Mouse (Mus musculus): ENCODE measurements around the gene Ugt1a6a. TPM values are rescaled to one million over a fixed set of nuclear protein-coding genes. Genes with fewer than 3 reads are reported as not detected.
A peak's percentile ranks its signal among the peaks of the same experiment; 100 is the strongest.

Gene Ugt1a6a
- total RNA-seq, 1 experiment = not detected

DNA sequence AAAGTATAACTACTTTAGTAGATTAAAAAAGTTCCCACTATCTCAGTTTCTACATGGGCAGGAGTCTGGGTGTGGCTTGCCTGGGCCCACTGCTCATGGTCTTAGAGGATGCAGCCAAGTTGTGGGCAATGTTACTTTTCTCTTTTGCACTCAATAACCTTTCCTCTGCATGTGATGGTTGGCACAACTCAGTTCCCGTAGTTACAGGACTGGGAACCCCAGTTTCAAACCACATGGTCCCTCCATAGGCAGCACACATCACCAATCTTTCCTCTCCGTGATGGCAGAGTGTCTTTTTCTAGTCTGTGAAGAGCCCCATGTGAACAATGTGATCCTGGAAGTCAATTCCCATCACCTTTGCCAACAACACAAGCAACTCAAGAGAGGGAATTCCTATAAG, 92.9 kb downstream of the Ugt1a6a start:
- Histone ChIP-seq H3K9ac (ENCODE audit: insufficient read depth, low read depth, low read length, poor library complexity, severe bottlenecking) (no peak overlapping the region), H3K4me1 (ENCODE audit: control insufficient read depth in 2 of 2, insufficient read depth in 2 of 2, low read length in 2 of 2, poor library complexity in 1 of 2) (no peaks in the 10 kb centered on the region), H3K4me3 (ENCODE audit: insufficient read depth in 1 of 2, low read depth in 1 of 2, low read length in 2 of 2, poor library complexity in 1 of 2, severe bottlenecking in 1 of 2) (no peak overlapping the region), H3K36me3 (ENCODE audit: control insufficient read depth, insufficient read depth, low read length, poor library complexity, severe bottlenecking) (no peaks in the 10 kb centered on the region), H3K9me3 (ENCODE audit: control insufficient read depth, insufficient read depth, low read depth, low read length) (no peaks in the 10 kb centered on the region), H3K27ac (ENCODE audit: insufficient read depth, low read depth, low read length, poor library complexity, severe bottlenecking) (no peak overlapping the region)
- TF ChIP-seq HCFC1 (IDR thresholded peaks at IDR 0.05; ENCODE audit: borderline replicate concordance, insufficient read depth, low read length) (no peak), CHD2 (IDR thresholded peaks at IDR 0.05; ENCODE audit: low read depth, low read length) (no peak), MAFK (IDR thresholded peaks at IDR 0.05; ENCODE audit: insufficient read depth, low read depth, low read length) (no peak), ZNF384 (IDR thresholded peaks at IDR 0.05; ENCODE audit: low read depth, low read length) (no peak), ZC3H11A (IDR thresholded peaks at IDR 0.05; ENCODE audit: borderline replicate concordance, low read depth, low read length) (no peak)
- in situ Hi-C loops (cut with MboI; ENCODE audit: low sequenced_read_pairs in 2 of 2, unreplicated experiment in 2 of 2) = no loop called here
- no peak for DNase-seq (ENCODE audit: low read depth, low spot score)

DNA sequence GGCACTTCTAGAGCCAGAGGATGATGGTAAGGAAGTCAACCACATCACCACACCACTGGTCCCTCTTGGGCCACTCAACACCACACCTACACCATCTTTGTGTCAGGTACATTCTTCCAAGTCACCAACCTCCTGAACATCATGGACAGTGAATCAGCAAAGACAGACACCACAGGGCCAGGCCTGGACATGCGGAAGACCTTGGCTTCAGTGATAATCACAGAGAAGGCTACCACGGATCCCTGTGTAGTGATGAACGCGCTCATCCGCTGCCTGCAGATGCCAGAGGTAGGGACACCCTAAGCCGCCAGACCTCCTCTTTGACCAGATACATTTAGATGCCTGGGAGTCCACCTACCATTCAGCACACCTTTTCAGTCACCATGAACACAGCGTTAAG, 93.5 kb downstream of the Ugt1a6a start:
- in situ Hi-C loops (cut with MboI; ENCODE audit: low sequenced_read_pairs in 2 of 2, unreplicated experiment in 2 of 2) = no loop called here
- Histone ChIP-seq H3K27ac (ENCODE audit: insufficient read depth, low read depth, low read length, poor library complexity, severe bottlenecking) (no peak overlapping the region), H3K36me3 (ENCODE audit: control insufficient read depth, insufficient read depth, low read length, poor library complexity, severe bottlenecking) (no peaks in the 10 kb centered on the region), H3K9me3 (ENCODE audit: control insufficient read depth, insufficient read depth, low read depth, low read length) (no peaks in the 10 kb centered on the region), H3K4me1 (ENCODE audit: control insufficient read depth in 2 of 2, insufficient read depth in 2 of 2, low read length in 2 of 2, poor library complexity in 1 of 2) (no peaks in the 10 kb centered on the region), H3K4me3 (ENCODE audit: insufficient read depth in 1 of 2, low read depth in 1 of 2, low read length in 2 of 2, poor library complexity in 1 of 2, severe bottlenecking in 1 of 2) (no peak overlapping the region), H3K9ac (ENCODE audit: insufficient read depth, low read depth, low read length, poor library complexity, severe bottlenecking) (no peak overlapping the region)
- no peak for DNase-seq (ENCODE audit: low read depth, low spot score)
- TF ChIP-seq ZNF384 (IDR thresholded peaks at IDR 0.05; ENCODE audit: low read depth, low read length) = no peak
- TF ChIP-seq HCFC1 (IDR thresholded peaks at IDR 0.05; ENCODE audit: borderline replicate concordance, insufficient read depth, low read length) = no peak
- no peak for TF ChIP-seq ZC3H11A (IDR thresholded peaks at IDR 0.05; ENCODE audit: borderline replicate concordance, low read depth, low read length)
- no peak for TF ChIP-seq CHD2 (IDR thresholded peaks at IDR 0.05; ENCODE audit: low read depth, low read length)
- no peak for TF ChIP-seq MAFK (IDR thresholded peaks at IDR 0.05; ENCODE audit: insufficient read depth, low read depth, low read length)

DNA sequence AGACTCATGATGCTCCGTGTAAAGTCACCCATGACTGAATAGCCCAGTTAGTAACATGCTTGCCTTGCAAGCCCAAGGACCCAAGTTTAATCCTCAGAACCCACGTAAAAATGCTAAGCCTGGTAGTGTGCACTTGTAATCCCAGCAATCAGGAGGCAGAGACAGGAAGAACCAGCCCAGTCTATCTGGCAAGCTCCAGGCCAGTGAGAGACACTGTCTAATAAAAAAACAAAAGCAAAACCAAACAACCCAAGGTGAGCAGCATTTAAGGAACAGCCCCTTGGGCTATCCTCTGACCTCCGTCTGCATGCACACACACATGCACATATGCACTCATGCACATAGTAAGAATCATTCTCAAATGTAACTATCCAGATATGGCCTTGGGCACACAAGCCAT, 95.0 kb downstream of the Ugt1a6a start:
- Histone ChIP-seq H3K36me3 (ENCODE audit: control insufficient read depth, insufficient read depth, low read length, poor library complexity, severe bottlenecking) (no peaks in the 10 kb centered on the region), H3K4me3 (ENCODE audit: insufficient read depth in 1 of 2, low read depth in 1 of 2, low read length in 2 of 2, poor library complexity in 1 of 2, severe bottlenecking in 1 of 2) (no peak overlapping the region), H3K27ac (ENCODE audit: insufficient read depth, low read depth, low read length, poor library complexity, severe bottlenecking) (no peak overlapping the region), H3K9me3 (ENCODE audit: control insufficient read depth, insufficient read depth, low read depth, low read length) (no peaks in the 10 kb centered on the region), H3K9ac (ENCODE audit: insufficient read depth, low read depth, low read length, poor library complexity, severe bottlenecking) (no peak overlapping the region), H3K4me1 (ENCODE audit: control insufficient read depth in 2 of 2, insufficient read depth in 2 of 2, low read length in 2 of 2, poor library complexity in 1 of 2) (no peaks in the 10 kb centered on the region)
- TF ChIP-seq CHD2 (IDR thresholded peaks at IDR 0.05; ENCODE audit: low read depth, low read length) (no peak), ZC3H11A (IDR thresholded peaks at IDR 0.05; ENCODE audit: borderline replicate concordance, low read depth, low read length) (0 out of 2 replicates have a peak, but pooled peaks have one; percentile 18)
- DNase-seq (ENCODE audit: low read depth, low spot score) = no peak
- in situ Hi-C loops (cut with MboI; ENCODE audit: low sequenced_read_pairs in 2 of 2, unreplicated experiment in 2 of 2) = no loop called here

DNA sequence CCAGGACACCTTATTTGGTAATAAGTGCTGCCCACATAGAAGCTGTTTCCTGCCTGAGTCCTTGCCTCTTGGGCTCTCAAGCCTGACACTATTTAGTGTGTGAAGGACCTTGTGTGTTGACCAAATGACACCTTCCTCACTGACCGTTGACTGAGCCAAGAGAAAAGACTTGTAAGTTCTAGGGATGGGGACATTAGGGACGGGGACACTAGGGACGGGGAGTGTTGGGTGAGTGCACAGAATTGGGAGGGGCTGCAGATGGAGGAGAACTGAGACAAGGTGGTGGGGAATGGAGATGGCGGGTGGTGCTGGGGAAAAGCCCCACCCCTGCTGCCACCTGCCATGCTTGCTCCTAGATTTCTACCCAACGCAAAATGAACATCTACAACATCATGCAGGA, 95.4 kb downstream of the Ugt1a6a start:
- no peak for DNase-seq (ENCODE audit: low read depth, low spot score)
- no peaks in the 10 kb centered on the region for H3K36me3 ChIP-seq (ENCODE audit: control insufficient read depth, insufficient read depth, low read length, poor library complexity, severe bottlenecking)
- TF ChIP-seq ZC3H11A (IDR thresholded peaks at IDR 0.05; ENCODE audit: borderline replicate concordance, low read depth, low read length) (no peak), ZNF384 (IDR thresholded peaks at IDR 0.05; ENCODE audit: low read depth, low read length) (no peak), HCFC1 (IDR thresholded peaks at IDR 0.05; ENCODE audit: borderline replicate concordance, insufficient read depth, low read length) (no peak), CHD2 (IDR thresholded peaks at IDR 0.05; ENCODE audit: low read depth, low read length) (no peak), MAFK (IDR thresholded peaks at IDR 0.05; ENCODE audit: insufficient read depth, low read depth, low read length) (no peak)
- no peak overlapping the region for H3K4me3 ChIP-seq (ENCODE audit: insufficient read depth in 1 of 2, low read depth in 1 of 2, low read length in 2 of 2, poor library complexity in 1 of 2, severe bottlenecking in 1 of 2)
- no peaks in the 10 kb centered on the region for H3K9me3 ChIP-seq (ENCODE audit: control insufficient read depth, insufficient read depth, low read depth, low read length)
- H3K4me1 ChIP-seq (ENCODE audit: control insufficient read depth in 2 of 2, insufficient read depth in 2 of 2, low read length in 2 of 2, poor library complexity in 1 of 2) = no peaks in the 10 kb centered on the region
- no peak overlapping the region for H3K9ac ChIP-seq (ENCODE audit: insufficient read depth, low read depth, low read length, poor library complexity, severe bottlenecking)
- in situ Hi-C loops (cut with MboI; ENCODE audit: low sequenced_read_pairs in 2 of 2, unreplicated experiment in 2 of 2) = no loop called here
- H3K27ac ChIP-seq (ENCODE audit: insufficient read depth, low read depth, low read length, poor library complexity, severe bottlenecking) = no peak overlapping the region

DNA sequence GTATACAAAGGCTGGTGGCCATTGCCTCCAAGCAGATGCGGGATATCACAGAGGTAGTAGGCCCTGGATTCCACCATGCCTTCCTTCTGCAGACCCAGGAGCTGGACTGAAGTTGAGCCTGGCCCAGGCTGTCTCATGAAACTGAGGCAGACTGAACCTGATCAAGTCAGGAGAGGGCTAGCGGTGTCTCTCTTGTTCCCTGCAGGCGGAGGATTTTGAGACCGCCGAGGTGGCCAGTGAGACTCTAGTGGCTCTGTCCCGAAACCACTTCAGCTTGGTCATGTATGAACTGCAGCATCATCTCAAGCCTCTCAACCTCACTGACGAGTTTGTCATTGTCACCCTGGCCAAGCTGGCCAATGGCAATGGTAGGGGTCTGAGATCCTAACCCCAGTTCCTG, 95.8 kb downstream of the Ugt1a6a start:
- H3K4me1 ChIP-seq (ENCODE audit: control insufficient read depth in 2 of 2, insufficient read depth in 2 of 2, low read length in 2 of 2, poor library complexity in 1 of 2) = no peaks in the 10 kb centered on the region
- no peaks in the 10 kb centered on the region for H3K36me3 ChIP-seq (ENCODE audit: control insufficient read depth, insufficient read depth, low read length, poor library complexity, severe bottlenecking)
- DNase-seq (ENCODE audit: low read depth, low spot score) = no peak
- no peaks in the 10 kb centered on the region for H3K9me3 ChIP-seq (ENCODE audit: control insufficient read depth, insufficient read depth, low read depth, low read length)
- no peak overlapping the region for H3K9ac ChIP-seq (ENCODE audit: insufficient read depth, low read depth, low read length, poor library complexity, severe bottlenecking)
- no peak overlapping the region for H3K27ac ChIP-seq (ENCODE audit: insufficient read depth, low read depth, low read length, poor library complexity, severe bottlenecking)
- TF ChIP-seq ZNF384 (IDR thresholded peaks at IDR 0.05; ENCODE audit: low read depth, low read length) (no peak), ZC3H11A (IDR thresholded peaks at IDR 0.05; ENCODE audit: borderline replicate concordance, low read depth, low read length) (no peak), HCFC1 (IDR thresholded peaks at IDR 0.05; ENCODE audit: borderline replicate concordance, insufficient read depth, low read length) (no peak), MAFK (IDR thresholded peaks at IDR 0.05; ENCODE audit: insufficient read depth, low read depth, low read length) (no peak), CHD2 (IDR thresholded peaks at IDR 0.05; ENCODE audit: low read depth, low read length) (no peak)
- in situ Hi-C loops (cut with MboI; ENCODE audit: low sequenced_read_pairs in 2 of 2, unreplicated experiment in 2 of 2) = no loop called here
- no peak overlapping the region for H3K4me3 ChIP-seq (ENCODE audit: insufficient read depth in 1 of 2, low read depth in 1 of 2, low read length in 2 of 2, poor library complexity in 1 of 2, severe bottlenecking in 1 of 2)

Data from ES-E14 (cell line).